Mouse (Mus musculus): ENCODE measurements at regions not wholly inside any gene's neighbourhood (a gene's known extent, or its start where the extent isn't known, plus 50 kb on each side); places are given as distances from the start of the nearest gene placed in this dataset.

- ATAC-seq (ENCODE audit: low FRiP score) (no peak), DNase-seq (ENCODE audit: low spot score) (peak; percentile 30)
- 42% methylated on average over 9 of the region's 9 CpGs for WGBS
- Histone ChIP-seq H3K4me2 (ENCODE audit: low read depth, low read length, poor library complexity, severe bottlenecking) (no peak overlapping the region), H3K4me1 (ENCODE audit: insufficient read depth, low read length) (no peaks in the 10 kb centered on the region), H3K27ac (ENCODE audit: low read depth, low read length) (no peak overlapping the region), H3K9me3 (ENCODE audit: low read length) (no peaks in the 10 kb centered on the region), H3K27me3 (ENCODE audit: insufficient read depth, low read length) (no peaks in the 10 kb centered on the region), H3K9ac (replicated peaks; ENCODE audit: low read length, poor library complexity, severe bottlenecking) (no peak overlapping the region), H3K4me3 (ENCODE audit: low read depth, low read length) (no peak overlapping the region), H3K36me3 (ENCODE audit: insufficient read depth, low read length) (no peaks in the 10 kb centered on the region)
- TF ChIP-seq CTCF (IDR thresholded peaks at IDR 0.05), result peak; percentile 42
These were observed 209.8 kb downstream of the Dhx35 start for GRCm38 (mm10) chr2:159004417-159004816.

GRCm38 (mm10) chr2:159012725-159013124 lies 218.1 kb downstream of the Dhx35 start:
- no peaks in the 10 kb centered on the region for H3K27me3 ChIP-seq (ENCODE audit: insufficient read depth, low read length)
- no peaks in the 10 kb centered on the region for H3K9me3 ChIP-seq (ENCODE audit: low read length)
- no peaks in the 10 kb centered on the region for H3K36me3 ChIP-seq (ENCODE audit: insufficient read depth, low read length)
- ATAC-seq (ENCODE audit: low FRiP score) (no peak), DNase-seq (ENCODE audit: low spot score) (no peak)
- no peaks in the 10 kb centered on the region for H3K4me1 ChIP-seq (ENCODE audit: insufficient read depth, low read length)
- no peak overlapping the region for H3K27ac ChIP-seq (ENCODE audit: low read depth, low read length)
- no peak for TF ChIP-seq CTCF (IDR thresholded peaks at IDR 0.05)
- no peak overlapping the region for H3K4me2 ChIP-seq (ENCODE audit: low read depth, low read length, poor library complexity, severe bottlenecking)
- no peak overlapping the region for H3K9ac ChIP-seq (replicated peaks; ENCODE audit: low read length, poor library complexity, severe bottlenecking)
- no peak overlapping the region for H3K4me3 ChIP-seq (ENCODE audit: low read depth, low read length)
- whole genome bisulfite sequencing, result 87% methylated on average over 4 of the region's 4 CpGs

- H3K9ac ChIP-seq (replicated peaks; ENCODE audit: low read length, poor library complexity, severe bottlenecking), result no peak overlapping the region
- no peaks in the 10 kb centered on the region for H3K9me3 ChIP-seq (ENCODE audit: low read length)
- H3K4me3 ChIP-seq (ENCODE audit: low read depth, low read length), result no peak overlapping the region
- no peaks in the 10 kb centered on the region for H3K36me3 ChIP-seq (ENCODE audit: insufficient read depth, low read length)
- H3K4me1 ChIP-seq (ENCODE audit: insufficient read depth, low read length), result no peaks in the 10 kb centered on the region
- no peak for ATAC-seq (ENCODE audit: low FRiP score)
- H3K4me2 ChIP-seq (ENCODE audit: low read depth, low read length, poor library complexity, severe bottlenecking), result peak overlapping the region; percentile 15; the same call in 1 of the 2 replicates
- no peak overlapping the region for H3K27ac ChIP-seq (ENCODE audit: low read depth, low read length)
- WGBS, result 48% methylated on average over 8 of the region's 8 CpGs
- no peak for TF ChIP-seq CTCF (IDR thresholded peaks at IDR 0.05)
- H3K27me3 ChIP-seq (ENCODE audit: insufficient read depth, low read length), result no peaks in the 10 kb centered on the region
- peak; percentile 10 for DNase-seq (ENCODE audit: low spot score)
These were observed 219.9 kb downstream of the Dhx35 start for GRCm38 (mm10) chr2:159014553-159014952.

- H3K36me3 ChIP-seq (ENCODE audit: insufficient read depth, low read length), result no peaks in the 10 kb centered on the region
- H3K9me3 ChIP-seq (ENCODE audit: low read length), result no peaks in the 10 kb centered on the region
- 57% methylated on average over 4 of the region's 4 CpGs for WGBS
- no peaks in the 10 kb centered on the region for H3K27me3 ChIP-seq (ENCODE audit: insufficient read depth, low read length)
- no peak overlapping the region for H3K9ac ChIP-seq (replicated peaks; ENCODE audit: low read length, poor library complexity, severe bottlenecking)
- H3K4me3 ChIP-seq (ENCODE audit: low read depth, low read length), result no peak overlapping the region
- H3K27ac ChIP-seq (ENCODE audit: low read depth, low read length), result no peak overlapping the region
- ATAC-seq (ENCODE audit: low FRiP score), result no peak
- DNase-seq (ENCODE audit: low spot score), result peak; percentile 30
- no peak for TF ChIP-seq CTCF (IDR thresholded peaks at IDR 0.05)
- H3K4me1 ChIP-seq (ENCODE audit: insufficient read depth, low read length), result no peaks in the 10 kb centered on the region
- H3K4me2 ChIP-seq (ENCODE audit: low read depth, low read length, poor library complexity, severe bottlenecking), result no peak overlapping the region
These were observed 225.4 kb downstream of the Dhx35 start for GRCm38 (mm10) chr2:159019921-159020534.

GRCm38 (mm10) chr2:159032147-159032546 lies 237.5 kb downstream of the Dhx35 start:
- Histone ChIP-seq H3K27me3 (ENCODE audit: insufficient read depth, low read length) (no peaks in the 10 kb centered on the region), H3K36me3 (ENCODE audit: insufficient read depth, low read length) (no peaks in the 10 kb centered on the region), H3K4me2 (ENCODE audit: low read depth, low read length, poor library complexity, severe bottlenecking) (no peak overlapping the region), H3K27ac (ENCODE audit: low read depth, low read length) (no peak overlapping the region), H3K9ac (replicated peaks; ENCODE audit: low read length, poor library complexity, severe bottlenecking) (no peak overlapping the region), H3K9me3 (ENCODE audit: low read length) (no peaks in the 10 kb centered on the region), H3K4me1 (ENCODE audit: insufficient read depth, low read length) (no peaks in the 10 kb centered on the region), H3K4me3 (ENCODE audit: low read depth, low read length) (no peak overlapping the region)
- WGBS, result 63% methylated on average over 8 of the region's 8 CpGs
- no peak for TF ChIP-seq CTCF (IDR thresholded peaks at IDR 0.05)
- DNase-seq (ENCODE audit: low spot score) (peak; percentile 16), ATAC-seq (ENCODE audit: low FRiP score) (no peak)

GRCm38 (mm10) chr2:159039916-159040315 lies 245.3 kb downstream of the Dhx35 start:
- no peak overlapping the region for H3K4me3 ChIP-seq (ENCODE audit: low read depth, low read length)
- H3K4me2 ChIP-seq (ENCODE audit: low read depth, low read length, poor library complexity, severe bottlenecking), result no peak overlapping the region
- no peak overlapping the region for H3K27ac ChIP-seq (ENCODE audit: low read depth, low read length)
- no peaks in the 10 kb centered on the region for H3K9me3 ChIP-seq (ENCODE audit: low read length)
- TF ChIP-seq CTCF (IDR thresholded peaks at IDR 0.05), result no peak
- no peak overlapping the region for H3K9ac ChIP-seq (replicated peaks; ENCODE audit: low read length, poor library complexity, severe bottlenecking)
- H3K36me3 ChIP-seq (ENCODE audit: insufficient read depth, low read length), result no peaks in the 10 kb centered on the region
- 51% methylated on average over 4 of the region's 4 CpGs for WGBS
- no peaks in the 10 kb centered on the region for H3K27me3 ChIP-seq (ENCODE audit: insufficient read depth, low read length)
- no peak for DNase-seq (ENCODE audit: low spot score)
- no peak for ATAC-seq (ENCODE audit: low FRiP score)
- H3K4me1 ChIP-seq (ENCODE audit: insufficient read depth, low read length), result no peaks in the 10 kb centered on the region

Measured in midbrain, postnatal 0 days (tissue).